Mouse (Mus musculus) lung, postnatal 0 days (tissue): ENCODE results near the gene Tusc2.

ENCODE experiments used
- CTCF ChIP-seq: IDR thresholded peaks from 2 replicates; pipeline ENCODE4 v1.5.1; 2016; ENCODE audit warnings: antibody characterized with exemption, mild to moderate bottlenecking
- EP300 ChIP-seq: IDR thresholded peaks from 2 replicates; pipeline ENCODE4 v1.6.1; 2016; ENCODE audit warnings: antibody characterized with exemption, mild to moderate bottlenecking, control low read depth

DNA sequence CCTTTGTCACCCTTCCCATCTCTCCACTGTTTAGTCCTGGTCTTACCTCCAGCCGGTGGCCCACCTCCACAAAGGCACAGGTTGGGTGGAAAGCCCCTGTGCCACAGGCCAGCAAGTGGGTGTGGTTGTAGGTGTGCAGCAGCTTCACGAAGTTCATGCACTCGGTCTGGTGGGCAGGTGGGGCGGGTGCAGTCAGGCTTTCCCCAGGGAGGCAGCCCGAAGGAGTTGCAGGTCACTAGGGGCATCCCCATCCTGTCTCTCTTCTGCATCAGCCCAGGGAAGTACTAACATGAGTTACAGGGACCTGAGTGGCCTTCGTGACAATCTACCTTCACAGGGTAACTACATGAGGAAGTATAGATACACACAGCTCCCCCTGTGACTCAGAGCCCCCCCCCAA lies 40.2 kb downstream of the Tusc2 start:
- TF ChIP-seq CTCF (no peak), EP300 (no peak)
